Mouse (Mus musculus) embryonic stem cell, embryonic (primary cell): ENCODE data around the gene Grin2a.
"Not testable (repeated sequence)": the region's sequence is repeated elsewhere in the genome, so short reads cannot be mapped to it uniquely, and the experiment has no call there.

ENCODE experiments used
- CTCF ChIA-PET, 4 experiments: fragments of 300-600 bp in 2 of 4; fragments of 350-600 bp in 2 of 4; sonication (Branson Sonifier 250); formaldehyde crosslinking; loops; one replicate each; lab custom pipeline; 2022; ENCODE audit warnings: inconsistent platforms in 2 of 4; lab: Charles Lee
- POLR2A ChIA-PET, 4 experiments: fragments of 300-600 bp in 2 of 4; fragments of 350-600 bp in 2 of 4; sonication (Branson Sonifier 250); formaldehyde crosslinking; loops; one replicate each; lab custom pipeline; 2022; ENCODE audit warnings: antibody characterized with exemption in 4 of 4, inconsistent platforms in 1 of 4; lab: Charles Lee

Gene Grin2a

DNA sequence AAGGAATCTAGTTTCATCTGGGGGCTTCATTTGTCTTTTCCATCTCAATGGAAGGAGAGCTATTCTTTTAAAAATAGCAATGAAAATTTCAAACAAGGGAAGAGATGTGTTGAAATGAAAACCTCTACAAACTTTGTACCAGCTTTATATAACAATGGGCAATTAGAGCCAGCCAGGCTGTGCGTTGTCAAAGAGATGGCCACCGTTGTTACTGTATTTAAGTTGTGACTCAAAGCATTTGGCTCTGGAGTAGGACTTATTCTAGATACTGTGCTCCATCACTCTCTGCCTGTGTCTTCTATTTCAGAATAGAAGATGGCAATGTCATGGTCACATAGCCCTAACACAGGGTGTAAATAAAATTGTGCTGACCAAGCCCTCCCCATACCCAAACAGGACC is 371.0 kb downstream of the Grin2a start:
- POLR2A ChIA-PET: no interaction called here
- CTCF ChIA-PET: interaction anchor here in 1 of 4 experiments (0.6 kb wide), 1 partner anchor 16 kb away, joined by 3 read pairs; no protein-coding TSS in a partner anchor

DNA sequence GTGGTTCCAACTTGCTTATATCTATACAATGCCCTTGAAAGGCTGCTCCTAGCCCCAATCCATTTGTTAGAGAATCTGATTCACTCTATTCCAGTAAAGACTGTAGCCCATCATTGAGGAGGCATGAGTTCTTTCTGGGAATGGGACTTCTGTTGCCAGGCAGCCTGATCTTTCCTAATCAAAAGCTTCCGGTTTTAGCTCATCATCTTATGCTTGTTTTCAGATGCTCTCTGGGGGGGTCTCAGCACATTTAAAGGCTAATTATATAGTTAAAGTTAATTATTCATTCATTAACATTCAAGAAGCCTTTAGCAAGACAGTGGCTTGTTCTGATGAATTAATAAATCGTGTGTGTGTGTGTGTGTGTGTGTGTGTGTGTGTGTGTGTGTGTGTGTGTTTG is 377.2 kb downstream of the Grin2a start:
- ChIA-PET POLR2A (no interaction called here), CTCF (interaction anchor here in 2 of 4 experiments (0.6 to 0.8 kb wide), 2 partner anchors 9 to 133 kb away, joined by 3 read pairs; no protein-coding TSS in a partner anchor)

DNA sequence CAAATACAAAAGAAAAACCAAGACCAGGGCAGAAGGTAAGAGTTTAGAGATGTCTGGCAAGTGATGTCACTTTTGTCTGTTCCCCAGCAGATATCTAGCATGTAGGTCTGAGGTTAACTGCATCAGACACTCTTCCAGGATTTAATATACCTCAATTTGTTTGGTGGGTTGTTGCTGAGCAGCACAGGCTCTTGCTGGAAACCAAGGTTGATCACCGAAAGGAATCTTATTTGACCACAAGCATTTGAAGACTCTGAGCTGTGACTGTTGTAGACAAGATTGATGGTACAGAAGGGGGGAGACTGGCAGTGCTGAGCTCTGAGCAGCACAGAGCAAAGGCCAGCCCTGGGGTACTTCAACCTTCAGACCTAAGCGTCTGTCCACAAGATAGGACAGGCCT is 378.1 kb downstream of the Grin2a start:
- ChIA-PET CTCF (no interaction called here), POLR2A (interaction anchor here in 1 of 4 experiments (0.7 kb wide), 1 partner anchor 8 kb away, joined by 3 read pairs; no protein-coding TSS in a partner anchor)

DNA sequence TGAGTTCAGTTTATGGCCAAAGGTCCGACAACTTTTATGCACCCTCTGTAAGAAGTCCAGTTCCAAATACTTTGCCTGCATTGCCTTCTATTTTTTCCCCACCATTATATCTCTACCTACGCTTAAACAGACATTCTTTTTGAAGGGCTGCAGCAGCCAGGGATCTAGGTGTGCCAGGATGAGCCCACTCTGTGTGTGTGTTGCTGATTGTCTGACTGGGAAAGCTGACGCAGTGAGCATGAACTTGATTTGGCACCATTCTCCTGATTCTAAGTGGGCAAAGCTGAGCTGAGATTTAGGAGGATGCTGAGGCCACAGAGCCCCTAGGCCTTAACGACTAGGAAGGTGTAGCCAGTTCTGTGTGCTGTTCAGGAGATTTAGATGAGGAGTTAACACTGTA is 378.6 kb downstream of the Grin2a start:
- POLR2A ChIA-PET: no interaction called here

DNA sequence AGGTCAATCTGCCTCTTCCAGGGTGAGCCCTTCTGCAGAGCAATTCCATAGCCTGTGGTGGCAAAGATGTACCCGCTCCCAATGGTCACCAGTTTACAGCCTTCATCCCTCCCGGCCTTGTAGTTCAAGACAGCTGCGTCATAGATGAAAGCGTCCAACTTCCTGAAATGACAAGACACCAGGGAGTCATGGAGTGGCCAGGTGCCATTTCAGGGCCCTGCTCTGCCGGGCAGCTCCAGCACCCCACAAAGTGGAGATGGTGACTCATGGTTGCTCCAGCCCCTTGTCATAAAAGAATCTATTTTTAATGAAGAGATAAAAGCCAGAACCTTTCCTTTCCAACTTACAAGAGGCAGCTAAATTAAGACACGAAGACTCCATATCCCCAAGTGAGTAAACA is 382.8 kb downstream of the Grin2a start:
- CTCF ChIA-PET, POLR2A ChIA-PET: not testable (repeated sequence)

More for the DNA sequence above, 378.6 kb downstream of the Grin2a start:
- CTCF ChIA-PET: no interaction called here

DNA sequence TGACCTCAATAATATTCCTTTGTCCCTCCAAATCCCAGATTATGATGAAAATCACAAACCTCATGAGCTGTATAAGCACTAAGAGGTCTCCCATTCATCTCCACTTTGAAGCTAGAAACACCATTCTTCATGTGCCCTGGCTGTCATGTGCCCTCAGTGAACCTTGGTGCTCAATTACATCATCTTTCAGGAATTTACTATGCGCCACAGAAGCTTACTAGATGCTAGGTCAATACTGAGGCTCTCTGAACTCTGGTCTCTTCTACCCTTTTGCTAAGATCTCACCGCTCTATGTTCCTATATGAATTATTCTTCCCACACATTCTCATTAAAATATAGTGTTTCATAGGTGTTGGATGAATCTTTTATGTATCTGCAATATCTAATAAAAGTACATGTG is 387.9 kb downstream of the Grin2a start:
- ChIA-PET CTCF (no interaction called here), POLR2A (no interaction called here)

DNA sequence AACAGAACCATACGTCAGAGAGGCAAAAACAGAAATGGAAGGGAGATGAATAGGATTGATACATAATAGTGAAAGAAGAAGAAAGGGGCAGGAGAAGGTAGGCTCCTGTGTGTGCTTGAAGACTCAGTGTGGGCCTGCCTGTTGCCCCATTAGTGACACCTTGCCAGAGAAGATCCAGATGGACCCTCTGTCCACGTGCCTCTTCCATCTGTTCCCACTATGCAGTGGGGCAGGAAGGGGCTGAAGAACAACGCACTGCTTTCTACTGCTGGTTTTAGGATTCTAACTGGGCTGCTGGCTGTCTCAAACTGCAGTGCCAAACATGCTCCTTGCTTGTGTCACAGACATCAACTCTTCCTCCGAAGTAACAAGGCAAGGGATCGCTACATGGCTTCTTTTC is 391.4 kb downstream of the Grin2a start:
- POLR2A ChIA-PET: interaction anchor here in 1 of 4 experiments (0.5 kb wide), 1 partner anchor 49 kb away, joined by 3 read pairs; no protein-coding TSS in a partner anchor
- CTCF ChIA-PET: no interaction called here

DNA sequence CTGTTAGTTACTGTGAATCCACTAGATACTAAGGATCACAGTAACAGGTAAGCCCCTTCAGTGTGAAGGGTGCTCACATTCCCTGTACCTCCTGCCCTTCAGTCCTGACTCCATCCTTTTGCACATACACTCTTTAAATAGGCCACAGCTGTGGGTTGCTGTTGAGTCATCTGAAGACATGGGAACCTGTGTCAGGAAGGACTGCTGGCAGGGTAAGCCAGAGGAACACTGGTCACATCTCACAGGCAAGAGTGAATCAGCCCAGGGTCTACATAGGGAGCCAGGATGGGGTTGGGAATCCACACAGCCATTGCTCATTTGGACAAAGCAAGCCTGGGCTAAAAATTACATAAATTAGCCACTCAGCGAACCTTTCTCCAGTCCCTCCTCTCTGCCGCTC is 392.8 kb downstream of the Grin2a start:
- POLR2A ChIA-PET: no interaction called here
- CTCF ChIA-PET: no interaction called here

DNA sequence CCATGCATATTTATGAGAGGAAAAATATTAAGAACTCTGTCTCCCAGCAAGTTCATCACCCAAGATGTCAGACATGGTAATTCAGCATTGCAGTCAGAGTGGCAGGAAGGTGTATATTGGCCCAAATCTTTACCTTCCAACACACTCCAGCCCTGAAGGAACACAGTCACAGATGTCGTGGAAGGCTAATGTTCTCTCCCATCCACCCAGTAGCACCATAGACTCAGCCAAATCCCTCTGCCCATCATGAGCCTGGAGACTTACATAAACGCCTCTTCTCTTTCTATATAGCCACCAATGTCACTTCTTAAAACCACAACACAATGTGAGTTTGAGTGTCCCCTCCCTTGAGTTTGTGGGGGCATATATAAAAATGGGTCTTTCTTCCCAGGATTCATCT is 406.2 kb downstream of the Grin2a start:
- ChIA-PET POLR2A (no interaction called here), CTCF (no interaction called here)

DNA sequence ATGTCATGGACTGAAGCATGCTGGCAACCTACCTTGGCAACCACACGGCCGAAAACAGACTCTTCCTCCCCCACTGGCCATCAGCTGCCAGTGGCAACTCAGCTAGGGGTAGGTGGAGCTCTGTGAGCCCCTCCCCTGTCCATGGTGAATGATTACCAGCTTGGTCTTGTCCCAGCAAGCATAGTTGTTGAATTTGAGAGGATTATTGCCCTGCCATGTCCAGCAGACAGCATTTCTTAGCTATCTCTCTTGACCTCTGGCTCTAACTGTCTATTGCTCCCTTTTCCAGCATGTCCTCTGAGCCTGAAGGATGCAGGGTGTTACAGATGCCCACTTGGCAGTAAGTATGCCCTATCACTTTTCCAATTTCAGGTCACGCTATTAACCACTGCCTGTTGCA is 406.9 kb downstream of the Grin2a start:
- ChIA-PET POLR2A (no interaction called here), CTCF (interaction anchor here in 1 of 4 experiments (0.7 kb wide), 1 partner anchor 705 kb away, joined by 3 read pairs; no protein-coding TSS in a partner anchor)

DNA sequence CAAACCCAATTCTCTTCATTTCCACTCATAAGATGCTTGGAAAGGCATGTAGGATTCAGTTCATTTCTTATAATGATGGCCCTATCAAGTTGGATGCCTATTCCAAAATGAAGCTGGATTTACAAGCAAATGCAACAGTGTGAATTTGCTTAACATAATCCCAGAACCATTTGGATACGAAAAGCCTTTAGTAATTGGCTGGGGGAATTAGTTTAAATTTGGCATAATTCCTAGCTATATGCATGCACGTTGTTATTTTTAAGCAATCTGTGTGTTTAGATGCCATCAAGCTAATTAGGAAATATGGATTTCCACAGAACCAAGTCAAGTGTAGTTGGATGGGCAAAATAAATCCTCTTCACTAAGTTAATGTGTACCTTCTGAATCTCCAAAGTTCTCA is 411.4 kb downstream of the Grin2a start:
- ChIA-PET CTCF (no interaction called here), POLR2A (no interaction called here)

DNA sequence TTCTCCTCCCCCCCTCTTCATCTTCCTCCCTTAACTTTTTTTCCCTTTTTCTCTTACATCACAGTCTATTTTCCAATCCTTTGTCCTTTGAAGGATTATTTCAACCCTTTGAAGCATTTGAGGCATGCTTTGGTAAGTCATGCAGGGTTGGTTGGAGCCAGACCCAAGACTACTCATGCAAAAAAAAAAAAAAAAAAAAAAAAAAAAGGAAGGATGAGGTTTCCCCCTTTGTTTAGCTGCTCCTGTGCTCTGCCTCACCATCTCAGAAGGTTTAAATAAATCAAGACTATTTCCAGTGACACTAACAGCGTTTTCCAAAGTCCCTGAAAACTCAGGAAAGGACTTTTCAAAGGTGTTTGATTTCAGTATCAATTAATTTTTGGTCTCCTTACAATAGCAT is 423.6 kb downstream of the Grin2a start:
- ChIA-PET CTCF (interaction anchor here in 1 of 4 experiments (0.5 kb wide), 1 partner anchor 23 kb away, joined by 4 read pairs; no protein-coding TSS in a partner anchor), POLR2A (interaction anchor here in 1 of 4 experiments (1.0 kb wide), 1 partner anchor 17 kb away, joined by 3 read pairs; no protein-coding TSS in a partner anchor)

DNA sequence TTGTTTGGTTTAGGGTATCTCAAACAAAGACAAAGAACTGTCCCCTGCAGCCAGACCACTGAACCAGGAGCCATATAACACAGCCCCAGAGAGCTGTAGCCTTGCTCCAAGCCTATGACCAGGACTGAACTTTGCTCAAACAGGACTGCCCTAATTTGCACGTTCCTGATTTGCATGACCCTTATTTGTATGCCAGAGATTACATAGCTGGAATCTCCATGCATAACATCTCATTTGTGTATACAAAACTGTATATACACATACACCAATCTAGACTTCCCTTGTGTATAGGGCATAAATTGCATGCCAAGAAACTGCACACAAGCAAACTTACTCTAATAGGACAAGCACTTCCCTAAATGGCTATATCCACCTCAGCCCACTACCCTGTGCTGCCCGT is 428.1 kb downstream of the Grin2a start:
- ChIA-PET CTCF (no interaction called here), POLR2A (no interaction called here)

DNA sequence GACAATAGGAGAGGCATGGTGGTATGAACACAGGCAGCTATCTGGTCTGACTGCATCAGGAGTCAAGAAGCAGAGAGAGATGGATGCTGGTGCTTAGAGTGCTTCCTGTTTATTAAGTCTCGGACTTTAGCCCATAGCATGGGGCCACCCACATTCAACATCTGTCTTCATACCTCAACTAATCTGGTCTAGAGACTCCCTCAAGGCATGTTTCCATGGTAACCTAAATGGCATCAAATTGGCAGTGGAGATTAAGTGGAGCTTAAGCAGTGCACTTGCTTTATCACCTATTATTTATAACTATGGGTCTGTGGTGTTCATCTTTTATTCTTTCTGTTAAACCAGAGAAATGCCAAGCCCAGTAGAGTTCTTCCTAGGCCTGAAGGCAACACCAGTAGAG is 433.5 kb downstream of the Grin2a start:
- ChIA-PET POLR2A (no interaction called here), CTCF (no interaction called here)

DNA sequence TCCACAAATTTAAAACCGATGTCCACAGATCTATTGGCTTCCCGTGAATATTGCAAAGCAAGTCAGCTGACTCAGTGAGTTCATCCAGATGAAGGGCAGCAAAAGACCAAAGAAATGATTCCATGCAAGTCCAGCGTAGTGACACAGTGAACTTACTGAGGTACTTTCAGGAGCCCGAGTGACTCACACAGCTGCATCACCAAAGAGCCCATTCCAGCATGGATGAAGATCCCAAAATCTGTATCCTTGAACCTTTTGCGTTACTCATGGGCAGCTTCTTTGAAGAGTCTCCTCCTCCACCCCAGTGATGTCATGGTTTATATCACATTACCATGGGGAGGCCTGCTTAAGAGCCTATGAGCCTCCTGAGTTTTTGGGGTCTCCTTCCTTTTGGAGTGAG is 460.2 kb downstream of the Grin2a start:
- CTCF ChIA-PET: no interaction called here
- POLR2A ChIA-PET: no interaction called here

DNA sequence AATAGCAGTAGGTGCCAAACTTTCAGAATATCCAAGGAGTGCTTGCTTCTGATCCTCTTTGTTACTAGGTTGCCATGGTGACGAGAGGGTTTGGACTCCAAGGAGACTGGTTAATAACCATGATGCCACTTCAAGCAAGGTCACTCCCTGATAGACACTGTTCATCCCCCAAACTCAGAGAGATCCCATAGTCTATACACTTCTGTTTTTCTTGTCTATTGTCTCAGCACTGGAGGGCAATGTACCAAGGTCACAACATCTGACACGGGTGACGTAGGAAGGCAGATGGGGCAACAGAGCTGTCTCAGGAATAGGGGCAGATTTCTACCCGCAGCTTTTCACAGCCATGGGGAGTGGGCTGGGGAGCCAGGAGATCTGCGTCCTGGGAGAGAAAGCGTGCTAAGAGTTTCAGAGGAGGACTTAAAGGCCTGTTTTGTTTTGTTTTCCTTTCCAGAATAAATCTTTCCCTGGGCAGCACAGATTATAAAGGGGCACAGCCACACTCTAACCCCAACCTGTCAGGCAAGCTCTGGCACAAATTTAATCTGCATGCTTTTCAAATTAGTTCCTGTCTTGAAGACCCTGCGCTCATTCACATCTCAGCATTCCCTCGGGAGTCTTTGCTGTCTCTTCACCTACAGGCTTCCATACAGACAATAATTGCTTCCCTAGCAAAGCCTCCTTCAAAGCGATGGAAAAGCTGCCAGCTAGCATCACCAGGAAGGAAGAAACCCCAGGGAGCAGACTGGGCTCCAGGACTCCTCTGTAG is 461.6 kb downstream of the Grin2a start:
- ChIA-PET POLR2A (no interaction called here), CTCF (no interaction called here)

DNA sequence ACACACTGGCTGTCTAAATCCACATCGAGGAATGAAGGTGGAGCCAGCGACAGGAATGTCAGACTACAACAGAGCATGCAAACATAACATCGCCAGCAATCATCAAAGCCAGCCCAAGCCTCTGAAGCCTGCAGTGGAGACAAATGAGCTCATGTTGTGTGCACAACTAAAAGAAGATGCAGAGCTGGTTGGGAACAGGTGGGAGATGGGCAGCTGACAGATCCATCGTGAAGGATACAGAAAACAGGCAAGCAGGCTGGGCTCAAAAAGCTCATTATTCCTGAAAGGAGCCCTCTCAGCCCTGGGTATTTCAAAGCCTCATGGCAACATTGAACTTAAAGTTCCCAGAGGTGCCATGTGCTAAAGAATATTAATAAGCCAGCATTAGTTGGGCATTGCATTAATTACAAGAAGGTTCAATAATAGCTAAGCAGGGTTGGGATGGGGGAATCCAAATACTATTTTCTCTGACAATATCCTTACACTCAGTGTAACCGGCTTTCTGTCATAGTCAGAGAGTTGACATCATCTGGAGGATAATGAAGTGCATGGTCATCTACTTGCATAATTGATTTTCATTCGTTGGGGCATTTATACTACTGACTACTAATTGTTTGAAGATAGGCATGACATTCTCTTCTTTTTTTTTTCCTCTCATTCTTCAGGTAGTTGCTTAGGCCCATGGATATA is 462.4 kb downstream of the Grin2a start:
- ChIA-PET CTCF (no interaction called here), POLR2A (interaction anchor here in 1 of 4 experiments (0.9 kb wide), 1 partner anchor 37 kb away, joined by 3 read pairs; no protein-coding TSS in a partner anchor)

DNA sequence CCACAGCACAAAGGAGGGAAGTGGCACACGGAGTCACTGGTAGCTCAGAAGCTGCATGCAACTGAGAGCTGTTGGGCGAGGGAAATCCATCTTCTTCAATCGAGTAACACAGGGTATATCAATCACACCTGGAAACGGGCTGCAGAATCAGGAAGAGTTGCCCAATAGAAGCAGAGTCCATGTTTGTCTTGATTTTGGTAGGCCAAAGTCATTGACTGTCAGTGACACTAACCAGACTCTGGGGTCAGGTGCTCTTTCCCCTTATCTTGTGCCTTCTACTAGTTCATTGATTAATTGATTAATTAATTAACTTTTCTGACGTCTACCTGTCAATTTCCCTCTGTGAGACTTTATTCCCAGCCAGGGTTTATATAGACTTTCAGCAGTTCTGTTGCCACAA is 468.1 kb downstream of the Grin2a start:
- POLR2A ChIA-PET: no interaction called here
- CTCF ChIA-PET: interaction anchor here in 1 of 4 experiments (0.8 kb wide), 1 partner anchor 517 kb away, joined by 3 read pairs; no protein-coding TSS in a partner anchor

DNA sequence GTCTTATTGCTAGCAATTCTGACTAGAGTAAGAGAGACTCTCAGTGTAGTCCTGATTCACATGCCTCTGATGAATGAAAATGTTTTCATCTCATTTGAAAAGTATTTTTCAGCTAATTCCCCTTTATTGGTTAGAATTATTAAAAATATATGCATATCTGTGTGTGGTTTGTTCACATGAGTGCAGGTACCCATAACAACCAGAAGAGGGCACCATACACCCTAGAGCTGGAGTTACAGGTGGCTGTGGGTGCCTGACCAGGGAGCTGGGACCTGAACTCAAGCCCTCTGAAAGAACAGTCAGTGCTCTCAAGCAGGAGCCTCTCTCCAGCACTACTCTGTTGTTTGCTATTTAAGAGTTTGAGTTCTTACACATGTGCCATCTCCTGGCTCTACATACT is 472.0 kb downstream of the Grin2a start:
- POLR2A ChIA-PET: no interaction called here
- CTCF ChIA-PET: interaction anchor here (0.6 to 1.4 kb wide), 7 partner anchors 54 to 471 kb away, joined by 3 to 9 read pairs (median 4); partner anchors contain the start of gene Grin2a (in 1 of the 4)
